Mouse (Mus musculus) heart, postnatal 0 days (tissue): ENCODE measurements around the gene Wdr6. TPM values are rescaled to one million over a fixed set of nuclear protein-coding genes. Genes with fewer than 3 reads are reported as not detected.
"Not testable (repeated sequence)": the region's sequence is repeated elsewhere in the genome, so short reads cannot be mapped to it uniquely, and the experiment has no call there.

Source experiments
- ATAC-seq: fragments of 200-750 bp; cut with Nextera tagmentation; 2 replicates; pipeline ENCODE4 v1.8.0; 2017; ENCODE audit warnings: low read depth, moderate number of reproducible peaks, moderate library complexity; ENCODE audit not compliant: insufficient read depth
- DNase-seq: peaks from one replicate; pipeline ENCODE4 v3.0.0-alpha.2; 2016; ENCODE audit warnings: low spot score
- H3K27ac ChIP-seq: fragments of 300-500 bp; sonication (generic); 2 replicates; pipeline ENCODE4 v1.5.1; 2014; ENCODE audit warnings: low read depth, mild to moderate bottlenecking
- H3K27me3 ChIP-seq: fragments of 300-500 bp; sonication (generic); 2 replicates; pipeline ENCODE4 v1.6.1; 2014; ENCODE audit warnings: low read length, mixed read lengths; ENCODE audit not compliant: control insufficient read depth, insufficient read depth
- H3K36me3 ChIP-seq: fragments of 300-500 bp; sonication (generic); replicated peaks from 2 replicates; pipeline ENCODE4 v1.6.1; 2014; ENCODE audit warnings: low read length, mixed read lengths; ENCODE audit not compliant: control insufficient read depth, insufficient read depth
- H3K4me1 ChIP-seq: fragments of 300-500 bp; sonication (generic); 2 replicates; pipeline ENCODE4 v1.6.1; 2014; ENCODE audit warnings: antibody characterized with exemption; ENCODE audit not compliant: control insufficient read depth, insufficient read depth
- H3K4me2 ChIP-seq: fragments of 300-500 bp; sonication (generic); 2 replicates; pipeline ENCODE4 v1.6.1; 2014; ENCODE audit warnings: low read depth, mild to moderate bottlenecking, low read length, moderate library complexity
- H3K4me3 ChIP-seq: fragments of 300-500 bp; sonication (generic); 2 replicates; pipeline ENCODE4 v1.5.1; 2014; ENCODE audit warnings: low read depth, low read length
- H3K9ac ChIP-seq: fragments of 300-500 bp; sonication (generic); replicated peaks from 2 replicates; pipeline ENCODE4 v1.6.1; 2014; ENCODE audit warnings: low read depth, low read length, mixed read lengths
- H3K9me3 ChIP-seq: fragments of 300-500 bp; sonication (generic); replicated peaks from 2 replicates; pipeline ENCODE4 v1.6.1; 2016; ENCODE audit warnings: low read length; ENCODE audit not compliant: control insufficient read depth
- CTCF ChIP-seq: IDR thresholded peaks from 2 replicates; pipeline ENCODE4 v1.5.1; 2016; ENCODE audit warnings: antibody characterized with exemption, control low read depth, low read depth
- EP300 ChIP-seq: IDR thresholded peaks from 2 replicates; pipeline ENCODE4 v1.6.1; 2016; ENCODE audit warnings: antibody characterized with exemption, low read depth
- WGBS: fragments of 180-500 bp; shearing (Covaris S2); extraction: QIAGEN DNeasy Blood & Tissue Kit; methylation state at CpG from one replicate; pipeline ENCODE4 v1.1.7; 2014; 5-methylcytosine and 5-hydroxymethylcytosine counted together
- polyA plus RNA-seq: library from polyadenylated mRNA; unstranded; fragments of >200 nt; fragmentation: Nextera tagmentation; extraction: Ambion mirVana; gene quantifications from 2 replicates; pipeline ENCODE4 v1.2.1, GENCODE M21; 2015
- total RNA-seq: library from RNA; depleted of rRNA; stranded (reverse); fragments of >200 nt; gene quantifications from 2 replicates; pipeline ENCODE4 v1.2.3, GENCODE M21; 2014; ENCODE audit warnings: low replicate concordance

Gene Wdr6
- total and polyA plus RNA-seq, 2 experiments from 2014 or later: 25.1 to 53.2 TPM

DNA sequence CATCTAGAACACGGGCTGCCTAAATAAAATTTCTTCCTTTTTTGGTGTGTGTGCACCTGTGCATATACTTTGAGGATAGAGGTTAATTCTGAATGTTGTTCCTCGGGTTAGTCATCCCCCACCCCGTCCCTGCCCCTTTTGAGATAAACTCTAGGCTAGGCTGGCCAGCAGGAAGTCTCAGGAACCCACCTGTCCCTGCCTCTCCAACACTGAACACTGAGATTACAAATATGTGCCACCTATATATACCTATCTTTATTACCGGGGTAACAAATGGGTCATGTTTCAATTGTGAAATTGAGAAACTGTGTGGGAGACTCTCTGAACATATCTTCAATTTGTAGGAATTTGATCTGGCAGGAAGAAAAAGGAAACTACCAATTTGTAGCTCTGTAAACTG is 30.4 kb upstream of the Wdr6 start:
- Histone ChIP-seq H3K4me1 (no peaks in the 10 kb centered on the region), H3K9ac (no peak overlapping the region), H3K4me2 (no peak overlapping the region), H3K36me3 (peaks cover 94% of the 10 kb centered on the region), H3K4me3 (no peak overlapping the region), H3K9me3 (no peaks in the 10 kb centered on the region), H3K27ac (no peak overlapping the region), H3K27me3 (no peaks in the 10 kb centered on the region)
- 74% methylated on average over 4 of the region's 4 CpGs for WGBS
- DNase-seq: no peak
- TF ChIP-seq EP300: no peak
- TF ChIP-seq CTCF: no peak
- no peak for ATAC-seq

DNA sequence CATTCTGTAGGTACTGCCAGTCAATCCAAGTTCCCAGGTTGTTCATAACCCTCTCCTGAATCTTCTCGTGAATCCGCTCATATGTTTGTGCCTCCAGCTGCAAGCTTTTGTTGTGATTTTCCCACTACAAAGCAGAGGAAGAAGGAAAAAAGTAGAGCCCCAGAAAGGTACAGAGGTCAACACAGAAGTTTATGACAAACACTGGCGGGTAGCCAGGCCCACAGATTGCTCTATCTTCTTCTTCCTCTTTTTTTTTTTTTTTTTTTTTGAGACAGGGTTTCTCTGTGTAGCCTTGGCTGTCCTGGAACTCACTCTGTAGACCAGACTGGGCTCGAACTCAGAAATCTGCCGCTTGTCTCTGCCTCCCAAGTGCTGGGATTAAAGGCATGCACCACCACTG is 29.4 kb upstream of the Wdr6 start:
- not testable (repeated sequence) for H3K27ac ChIP-seq, ATAC-seq, H3K27me3 ChIP-seq, H3K9ac ChIP-seq, H3K4me2 ChIP-seq, H3K9me3 ChIP-seq, H3K4me3 ChIP-seq, H3K4me1 ChIP-seq, DNase-seq
- 76% methylated on average over 5 of the region's 5 CpGs for WGBS
- peaks cover 94% of the 10 kb centered on the region for H3K36me3 ChIP-seq

DNA sequence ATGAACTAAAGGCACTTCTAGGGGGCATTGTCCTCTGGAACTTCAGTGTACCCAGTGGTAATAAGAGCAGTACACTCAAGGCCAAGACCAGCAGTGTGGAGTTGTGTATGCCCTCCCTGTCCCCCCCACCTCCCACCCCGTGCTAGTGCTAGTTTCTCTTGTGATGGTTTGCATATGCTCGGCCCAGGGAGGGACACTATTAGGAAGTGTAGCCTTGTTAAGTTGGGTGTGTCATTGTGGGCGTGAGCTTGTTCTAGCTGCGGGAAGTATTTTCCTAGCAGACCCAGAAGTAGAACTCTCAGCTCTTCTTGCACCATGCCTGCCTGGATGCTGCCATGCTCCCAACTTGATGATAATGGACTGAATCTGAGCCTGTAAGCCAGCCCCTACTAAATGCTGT is 23.4 kb upstream of the Wdr6 start:
- Histone ChIP-seq H3K9ac (no peak overlapping the region), H3K9me3 (no peaks in the 10 kb centered on the region), H3K36me3 (peaks cover 39% of the 10 kb centered on the region), H3K27me3 (no peaks in the 10 kb centered on the region), H3K4me1 (peaks cover 4% of the 10 kb centered on the region; the same call in 1 of the 2 replicates), H3K4me2 (no peak overlapping the region), H3K4me3 (no peak overlapping the region), H3K27ac (no peak overlapping the region)
- no peak for ATAC-seq
- WGBS: 70% methylated on average over 4 of the region's 4 CpGs
- no peak for DNase-seq
- TF ChIP-seq EP300: no peak
- no peak for TF ChIP-seq CTCF

DNA sequence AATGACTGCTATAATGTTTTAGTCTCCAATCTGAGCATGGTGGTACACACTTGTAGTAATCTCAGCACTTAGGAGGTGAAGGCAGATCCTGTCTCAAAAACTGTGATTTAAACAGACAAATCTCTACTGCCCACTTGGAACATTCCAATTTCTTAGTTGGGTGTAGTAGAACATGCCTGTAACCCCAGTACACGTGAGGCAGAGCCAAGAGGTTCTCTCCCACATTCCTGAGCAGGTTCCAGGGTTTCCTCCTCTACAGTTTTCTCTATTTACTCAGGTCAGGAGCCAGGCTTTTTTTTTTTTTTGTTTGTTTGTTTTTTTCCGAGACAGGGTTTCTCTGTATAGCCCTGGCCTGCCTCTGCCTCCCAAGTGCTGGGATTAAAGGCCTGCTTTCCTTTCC is 21.5 kb upstream of the Wdr6 start:
- Histone ChIP-seq H3K4me1 (peaks cover 5% of the 10 kb centered on the region; the same call in 1 of the 2 replicates), H3K27ac (no peak overlapping the region), H3K4me3 (no peak overlapping the region), H3K9ac (no peak overlapping the region), H3K9me3 (no peaks in the 10 kb centered on the region), H3K36me3 (peaks cover 22% of the 10 kb centered on the region), H3K4me2 (no peak overlapping the region), H3K27me3 (no peaks in the 10 kb centered on the region)
- WGBS: 32% methylated on average over 2 of the region's 2 CpGs
- TF ChIP-seq EP300 (no peak), CTCF (no peak)
- no peak for ATAC-seq
- no peak for DNase-seq

DNA sequence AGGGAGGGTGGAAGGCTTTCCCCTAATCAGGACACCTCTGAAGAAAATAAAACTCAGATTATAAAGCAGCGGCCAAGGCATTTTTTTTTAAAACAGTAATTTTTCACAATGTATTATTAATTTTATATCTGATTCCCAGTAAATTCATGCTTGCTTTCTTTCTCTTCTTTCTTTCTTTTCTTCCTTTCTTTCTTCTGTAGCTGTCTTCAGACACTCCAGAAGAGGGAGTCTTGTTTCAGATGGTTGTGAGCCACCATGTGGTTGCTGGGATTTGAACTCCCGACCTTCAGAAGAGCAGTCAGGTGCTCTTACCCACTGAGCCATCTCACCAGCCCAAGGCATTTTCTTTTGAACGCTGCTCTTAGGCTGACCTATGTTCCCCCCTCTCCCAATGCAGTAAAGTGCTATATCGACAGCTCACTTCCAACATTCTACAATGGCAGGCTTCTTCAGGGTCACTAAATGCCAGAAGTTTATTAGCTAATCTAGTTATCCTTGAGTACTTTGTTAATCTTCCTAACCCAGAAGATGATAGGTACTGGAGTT is 20.6 kb upstream of the Wdr6 start:
- 72% methylated on average over 4 of the region's 4 CpGs for WGBS
- no peak overlapping the region for H3K27ac ChIP-seq
- peaks cover 16% of the 10 kb centered on the region for H3K36me3 ChIP-seq
- no peak overlapping the region for H3K9ac ChIP-seq
- TF ChIP-seq EP300 (no peak), CTCF (no peak)
- no peaks in the 10 kb centered on the region for H3K27me3 ChIP-seq
- no peak overlapping the region for H3K4me2 ChIP-seq
- peaks cover 14% of the 10 kb centered on the region; the same call in 1 of the 2 replicates for H3K4me1 ChIP-seq
- no peak overlapping the region for H3K4me3 ChIP-seq
- ATAC-seq: no peak
- DNase-seq: no peak
- no peaks in the 10 kb centered on the region for H3K9me3 ChIP-seq
